Mouse (Mus musculus) midbrain, postnatal 0 days (tissue): Measurements from ENCODE around the gene Mapk13. TPM values are rescaled to one million over a fixed set of nuclear protein-coding genes. Genes with fewer than 3 reads are reported as not detected.

ENCODE experiments used
- ATAC-seq: fragments of 200-750 bp; cut with Nextera tagmentation; 2 replicates; pipeline ENCODE4 v1.8.0; 2017; ENCODE audit warnings: moderate number of reproducible peaks, mild to moderate bottlenecking, moderate TSS enrichment, moderate library complexity; ENCODE audit not compliant: low FRiP score
- DNase-seq: peaks from one replicate; pipeline ENCODE4 v3.0.0-alpha.2; 2015; ENCODE audit warnings: low spot score
- H3K27ac ChIP-seq: fragments of 300-500 bp; sonication (generic); 2 replicates; pipeline ENCODE4 v1.5.1; 2014; ENCODE audit warnings: low read depth, mild to moderate bottlenecking, low read length, mixed read lengths
- H3K27me3 ChIP-seq: fragments of 300-500 bp; sonication (generic); 2 replicates; pipeline ENCODE4 v1.6.1; 2014; ENCODE audit warnings: low read length, control low read depth, mixed read lengths; ENCODE audit not compliant: insufficient read depth
- H3K36me3 ChIP-seq: fragments of 300-500 bp; sonication (generic); 2 replicates; pipeline ENCODE4 v1.6.1; 2014; ENCODE audit warnings: low read length, control low read depth, mixed read lengths; ENCODE audit not compliant: insufficient read depth
- H3K4me1 ChIP-seq: fragments of 300-500 bp; sonication (generic); 2 replicates; pipeline ENCODE4 v1.6.1; 2014; ENCODE audit warnings: mild to moderate bottlenecking, control low read depth, antibody characterized with exemption, low read length, mixed read lengths; ENCODE audit not compliant: insufficient read depth
- H3K4me2 ChIP-seq: fragments of 300-500 bp; sonication (generic); 2 replicates; pipeline ENCODE4 v1.6.1; 2014; ENCODE audit warnings: low read depth, mild to moderate bottlenecking, low read length, mixed read lengths; ENCODE audit not compliant: poor library complexity, severe bottlenecking
- H3K4me3 ChIP-seq: fragments of 300-500 bp; sonication (generic); 2 replicates; pipeline ENCODE4 v1.5.1; 2014; ENCODE audit warnings: low read depth, mild to moderate bottlenecking, low read length, moderate library complexity
- H3K9ac ChIP-seq: fragments of 300-500 bp; sonication (generic); replicated peaks from 2 replicates; pipeline ENCODE4 v1.6.1; 2014; ENCODE audit warnings: mild to moderate bottlenecking, low read length, moderate library complexity, mixed read lengths; ENCODE audit not compliant: poor library complexity, severe bottlenecking
- H3K9me3 ChIP-seq: fragments of 300-500 bp; sonication (generic); 2 replicates; pipeline ENCODE4 v1.6.1; 2016; ENCODE audit warnings: low read length, control low read depth
- CTCF ChIP-seq: IDR thresholded peaks from 2 replicates; pipeline ENCODE4 v1.5.1; 2016; ENCODE audit warnings: antibody characterized with exemption, mild to moderate bottlenecking
- WGBS: fragments of 180-500 bp; shearing (Covaris S2); extraction: QIAGEN DNeasy Blood & Tissue Kit; methylation state at CpG from one replicate; pipeline ENCODE4 v1.1.7; 2014; 5-methylcytosine and 5-hydroxymethylcytosine counted together
- polyA plus RNA-seq: library from polyadenylated mRNA; unstranded; fragments of >200 nt; fragmentation: Nextera tagmentation; extraction: Ambion mirVana; gene quantifications from 2 replicates; pipeline ENCODE4 v1.2.1, GENCODE M21; 2015
- total RNA-seq: library from RNA; depleted of rRNA; stranded (reverse); fragments of >200 nt; gene quantifications from 2 replicates; pipeline ENCODE4 v1.2.3, GENCODE M21; 2014; rRNA removed

Mapk13 gene
- total and polyA plus RNA-seq, 2 experiments from 2014 or later: 0.66 to 1.1 TPM

GRCm38 (mm10) chr17:28823004-28823745, 54.1 kb downstream of the Mapk13 start:
- 88% methylated on average over 13 of the region's 13 CpGs for WGBS
- no peak overlapping the region for H3K9ac ChIP-seq
- TF ChIP-seq CTCF: no peak
- H3K36me3 ChIP-seq: peaks cover 62% of the 10 kb centered on the region
- no peaks in the 10 kb centered on the region for H3K4me1 ChIP-seq
- ATAC-seq (no peak), DNase-seq (peak; percentile 65)
- H3K4me2 ChIP-seq: no peak overlapping the region
- no peak overlapping the region for H3K4me3 ChIP-seq
- no peaks in the 10 kb centered on the region for H3K27me3 ChIP-seq
- no peak overlapping the region for H3K27ac ChIP-seq
- H3K9me3 ChIP-seq: no peaks in the 10 kb centered on the region

GRCm38 (mm10) chr17:28823749-28824148, 54.7 kb downstream of the Mapk13 start:
- no peak overlapping the region for H3K4me2 ChIP-seq
- H3K27ac ChIP-seq: no peak overlapping the region
- no peak for TF ChIP-seq CTCF
- DNase-seq (no peak), ATAC-seq (no peak)
- H3K27me3 ChIP-seq: no peaks in the 10 kb centered on the region
- no peaks in the 10 kb centered on the region for H3K4me1 ChIP-seq
- 73% methylated on average over 11 of the region's 11 CpGs for WGBS
- no peak overlapping the region for H3K9ac ChIP-seq
- peaks cover 62% of the 10 kb centered on the region for H3K36me3 ChIP-seq
- no peaks in the 10 kb centered on the region for H3K9me3 ChIP-seq
- H3K4me3 ChIP-seq: no peak overlapping the region

DNA sequence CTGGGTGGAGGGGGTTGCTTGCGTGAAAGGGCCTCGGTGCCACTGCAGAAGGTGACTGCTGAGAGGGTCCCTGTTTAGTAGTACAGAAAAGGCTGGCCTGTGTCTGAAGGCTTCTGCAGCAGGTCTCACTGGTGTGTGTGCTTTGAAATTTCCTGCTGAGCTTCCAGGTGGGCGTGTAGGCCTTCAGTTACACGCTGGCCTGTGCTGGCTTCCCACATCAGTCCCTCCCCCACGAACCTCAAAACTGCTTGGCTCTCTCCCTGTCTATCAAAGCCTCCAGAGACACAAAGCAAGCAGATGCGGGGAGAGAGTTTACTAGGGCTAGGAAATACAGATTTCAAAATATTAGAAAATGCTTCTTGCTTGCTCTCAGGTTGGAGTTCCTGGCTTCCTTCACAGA, 55.8 kb downstream of the Mapk13 start:
- Histone ChIP-seq H3K4me1 (no peaks in the 10 kb centered on the region), H3K4me2 (no peak overlapping the region), H3K27ac (no peak overlapping the region), H3K27me3 (no peaks in the 10 kb centered on the region), H3K4me3 (no peak overlapping the region), H3K9ac (no peak overlapping the region), H3K9me3 (no peaks in the 10 kb centered on the region), H3K36me3 (peaks cover 60% of the 10 kb centered on the region)
- TF ChIP-seq CTCF: no peak
- WGBS: 80% methylated on average over 6 of the region's 6 CpGs
- no peak for DNase-seq
- no peak for ATAC-seq

GRCm38 (mm10) chr17:28825359-28826041, 56.4 kb downstream of the Mapk13 start:
- Histone ChIP-seq H3K36me3 (peaks cover 64% of the 10 kb centered on the region), H3K27ac (no peak overlapping the region)

GRCm38 (mm10) chr17:28827665-28828231, 58.7 kb downstream of the Mapk13 start:
- H3K9ac ChIP-seq: no peak overlapping the region
- ATAC-seq (no peak), DNase-seq (no peak)
- WGBS: 94% methylated on average over 8 of the region's 8 CpGs
- no peaks in the 10 kb centered on the region for H3K4me1 ChIP-seq
- H3K4me3 ChIP-seq: no peak overlapping the region
- no peak overlapping the region for H3K4me2 ChIP-seq
- H3K9me3 ChIP-seq: no peaks in the 10 kb centered on the region
- H3K27ac ChIP-seq: no peak overlapping the region
- H3K27me3 ChIP-seq: no peaks in the 10 kb centered on the region
- TF ChIP-seq CTCF: no peak
- peaks cover 52% of the 10 kb centered on the region for H3K36me3 ChIP-seq

More at GRCm38 (mm10) chr17:28825359-28826041, 56.4 kb downstream of the Mapk13 start:
- H3K9ac ChIP-seq: no peak overlapping the region
- no peak overlapping the region for H3K4me3 ChIP-seq
- H3K9me3 ChIP-seq: no peaks in the 10 kb centered on the region
- TF ChIP-seq CTCF: no peak
- WGBS: 93% methylated on average over 6 of the region's 6 CpGs
- ATAC-seq (no peak), DNase-seq (peak; percentile 42)
- no peak overlapping the region for H3K4me2 ChIP-seq
- H3K27me3 ChIP-seq: no peaks in the 10 kb centered on the region
- no peaks in the 10 kb centered on the region for H3K4me1 ChIP-seq

DNA sequence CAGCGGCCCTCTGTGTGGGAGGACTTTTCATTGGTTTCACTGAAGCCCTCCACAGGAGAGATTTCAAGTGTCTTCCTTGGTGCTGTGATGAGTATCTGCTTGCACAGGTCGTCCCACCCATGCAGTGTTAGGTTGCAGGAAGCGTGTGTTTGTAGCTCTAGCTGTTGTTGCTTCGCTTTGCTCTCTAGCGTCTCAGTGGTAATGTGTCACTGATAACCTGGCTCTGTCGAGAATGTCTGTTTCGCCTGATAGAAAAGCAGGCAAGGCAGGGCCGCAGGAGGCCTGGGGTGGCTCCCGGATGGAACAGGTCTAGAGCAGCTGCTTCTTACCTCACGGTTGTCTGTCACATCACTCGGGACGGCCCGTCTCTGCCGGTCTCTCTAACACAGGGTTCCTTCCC, 60.0 kb downstream of the Mapk13 start:
- peaks cover 39% of the 10 kb centered on the region for H3K36me3 ChIP-seq

More for the DNA sequence above, 60.0 kb downstream of the Mapk13 start:
- Histone ChIP-seq H3K9ac (no peak overlapping the region), H3K4me1 (no peaks in the 10 kb centered on the region), H3K27me3 (no peaks in the 10 kb centered on the region), H3K4me2 (no peak overlapping the region), H3K27ac (no peak overlapping the region), H3K9me3 (no peaks in the 10 kb centered on the region), H3K4me3 (no peak overlapping the region)
- 88% methylated on average over 14 of the region's 14 CpGs for WGBS
- ATAC-seq: no peak
- TF ChIP-seq CTCF: no peak
- DNase-seq: no peak

Other genes with a start within 250 kb of the Mapk13 start
- not detected in 2 replicates for gene Armc12, start 238.5 kb upstream of the Mapk13 start, total RNA-seq
- not detected in 2 replicates for gene Armc12, start 238.5 kb upstream of the Mapk13 start, polyA plus RNA-seq
- not detected in 2 replicates for gene Clpsl2, start 219.9 kb upstream of the Mapk13 start, total RNA-seq
- not detected in 2 replicates for gene Clpsl2, start 219.9 kb upstream of the Mapk13 start, polyA plus RNA-seq
- not detected in 2 replicates for gene Clps, start 208.5 kb upstream of the Mapk13 start, total RNA-seq
- not detected in 2 replicates for gene Clps, start 208.5 kb upstream of the Mapk13 start, polyA plus RNA-seq
- 22.8 and 28.6 TPM in 2 replicates for gene Lhfpl5, start 193.7 kb upstream of the Mapk13 start, total RNA-seq
- 21.0 and 25.5 TPM in 2 replicates for gene Lhfpl5, start 193.7 kb upstream of the Mapk13 start, polyA plus RNA-seq
- 58.1 and 67.5 TPM in 2 replicates for gene Srpk1, start 146.6 kb upstream of the Mapk13 start, total RNA-seq
- 73.3 and 80.7 TPM in 2 replicates for gene Srpk1, start 146.6 kb upstream of the Mapk13 start, polyA plus RNA-seq
- 1.1 and 4.4 TPM in 2 replicates for gene Slc26a8, start 79.1 kb upstream of the Mapk13 start, total RNA-seq
- gene Slc26a8, start 79.1 kb upstream of the Mapk13 start, polyA plus RNA-seq: 1.7 and 1.8 TPM in 2 replicates
- 40.5 and 43.4 TPM in 2 replicates for gene Mapk14, start 78.0 kb upstream of the Mapk13 start, total RNA-seq
- gene Mapk14, start 78.0 kb upstream of the Mapk13 start, polyA plus RNA-seq: 16.3 and 19.0 TPM in 2 replicates
- 2.7 and 4.2 TPM in 2 replicates for gene AC170998.1, start 43.2 kb upstream of the Mapk13 start, total RNA-seq
- gene AC170998.1, start 43.2 kb upstream of the Mapk13 start, polyA plus RNA-seq: 1.8 and 3.2 TPM in 2 replicates
- gene Brpf3, start 31.8 kb downstream of the Mapk13 start, total RNA-seq: 14.9 and 21.5 TPM in 2 replicates
- 3.5 and 4.9 TPM in 2 replicates for gene Brpf3, start 31.8 kb downstream of the Mapk13 start, polyA plus RNA-seq
- 0.05 and 0.14 TPM in 2 replicates for gene Pnpla1, start 89.1 kb downstream of the Mapk13 start, total RNA-seq
- 0.07 TPM in 1 of 2 replicates, not detected in the other for gene Pnpla1, start 89.1 kb downstream of the Mapk13 start, polyA plus RNA-seq
- gene 4930539E08Rik, start 146.0 kb downstream of the Mapk13 start, total RNA-seq: 9.8 and 32.9 TPM in 2 replicates
- gene 4930539E08Rik, start 146.0 kb downstream of the Mapk13 start, polyA plus RNA-seq: 4.3 and 4.5 TPM in 2 replicates
- 0.49 TPM in 1 of 2 replicates, not detected in the other for gene Pxt1, start 174.5 kb downstream of the Mapk13 start, total RNA-seq
- 0.15 TPM in 1 of 2 replicates, not detected in the other for gene Pxt1, start 174.5 kb downstream of the Mapk13 start, polyA plus RNA-seq
- 60.0 and 64.9 TPM in 2 replicates for gene Kctd20, start 182.7 kb downstream of the Mapk13 start, total RNA-seq
- 63.2 and 63.8 TPM in 2 replicates for gene Kctd20, start 182.7 kb downstream of the Mapk13 start, polyA plus RNA-seq
- gene Stk38, start 238.7 kb downstream of the Mapk13 start, total RNA-seq: 44.2 and 58.1 TPM in 2 replicates
- 42.1 and 47.9 TPM in 2 replicates for gene Stk38, start 238.7 kb downstream of the Mapk13 start, polyA plus RNA-seq